Mouse (Mus musculus) brain, adult 2 months (tissue): ENCODE results near the gene Scrn2.

ENCODE experiments used
- DNase-seq: peaks from one replicate; pipeline ENCODE4 v3.0.0; 2011; ENCODE audit warnings: low read depth, low spot score

Scrn2 gene

DNA sequence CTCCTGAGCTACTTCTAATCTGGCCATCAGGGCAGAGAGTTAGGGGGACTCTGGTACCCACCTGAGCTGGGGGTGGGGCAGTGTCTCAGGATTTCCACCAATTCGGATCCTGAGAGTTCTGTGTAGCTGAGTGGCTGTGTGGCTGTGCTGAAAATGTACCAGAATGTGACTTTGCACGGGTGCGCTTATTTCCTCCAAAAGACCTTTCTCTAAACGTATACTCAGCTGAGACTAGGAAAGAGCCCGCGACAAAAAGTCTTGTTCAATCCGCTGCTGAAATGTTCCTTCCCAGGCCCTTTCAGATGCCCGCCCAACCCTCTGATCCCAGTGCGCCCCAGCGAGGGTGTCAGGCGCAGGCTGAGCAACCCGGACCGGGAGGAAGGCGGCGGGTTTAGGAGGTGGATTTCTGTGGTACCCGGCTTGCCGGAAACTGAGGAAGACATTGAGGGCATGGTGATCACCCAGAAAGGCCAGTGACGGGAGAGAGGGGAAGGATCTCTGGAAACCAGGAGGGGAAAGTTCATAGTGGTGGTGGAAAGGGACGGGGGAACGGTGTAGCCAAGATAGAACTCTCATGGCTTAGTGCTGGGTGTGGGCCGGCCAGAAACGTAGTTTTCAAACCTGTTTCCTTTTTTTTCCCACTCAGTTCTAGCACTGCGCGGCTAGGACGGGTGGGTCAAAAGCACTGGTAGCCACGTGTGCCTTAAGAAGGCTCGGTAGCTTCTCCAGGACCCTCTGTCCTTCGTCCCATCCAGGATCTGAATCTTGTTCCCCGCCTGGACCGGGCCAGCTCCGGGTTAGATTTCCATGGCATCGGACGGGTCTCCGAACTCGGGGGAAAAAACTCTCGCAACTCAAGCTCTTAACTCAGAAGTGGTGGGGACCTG, 11.8 kb upstream of the Scrn2 start:
- no peak for DNase-seq

- no peak for DNase-seq
Measured at GRCm38 (mm10) chr11:97018583-97019344, 11.0 kb upstream of the Scrn2 start.

DNA sequence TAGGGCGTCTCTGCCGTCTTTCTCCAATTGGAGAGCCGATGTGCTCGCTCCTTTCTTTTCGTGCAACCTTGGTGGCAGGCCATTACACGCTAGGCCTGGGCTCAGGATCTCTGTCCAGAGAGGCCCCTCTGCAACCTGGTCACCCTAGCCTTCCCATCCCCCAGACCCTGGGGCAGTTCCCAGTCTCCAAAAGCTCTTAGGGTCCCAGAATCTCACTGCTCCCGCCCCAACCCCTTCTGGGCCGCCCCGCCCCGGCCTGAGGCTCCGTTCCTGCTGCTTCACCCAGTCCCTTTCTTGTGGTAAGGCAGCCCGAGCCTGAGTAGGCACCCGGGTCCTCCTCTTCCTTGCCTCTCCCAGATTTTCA, 10.4 kb upstream of the Scrn2 start:
- DNase-seq, result no peak

DNA sequence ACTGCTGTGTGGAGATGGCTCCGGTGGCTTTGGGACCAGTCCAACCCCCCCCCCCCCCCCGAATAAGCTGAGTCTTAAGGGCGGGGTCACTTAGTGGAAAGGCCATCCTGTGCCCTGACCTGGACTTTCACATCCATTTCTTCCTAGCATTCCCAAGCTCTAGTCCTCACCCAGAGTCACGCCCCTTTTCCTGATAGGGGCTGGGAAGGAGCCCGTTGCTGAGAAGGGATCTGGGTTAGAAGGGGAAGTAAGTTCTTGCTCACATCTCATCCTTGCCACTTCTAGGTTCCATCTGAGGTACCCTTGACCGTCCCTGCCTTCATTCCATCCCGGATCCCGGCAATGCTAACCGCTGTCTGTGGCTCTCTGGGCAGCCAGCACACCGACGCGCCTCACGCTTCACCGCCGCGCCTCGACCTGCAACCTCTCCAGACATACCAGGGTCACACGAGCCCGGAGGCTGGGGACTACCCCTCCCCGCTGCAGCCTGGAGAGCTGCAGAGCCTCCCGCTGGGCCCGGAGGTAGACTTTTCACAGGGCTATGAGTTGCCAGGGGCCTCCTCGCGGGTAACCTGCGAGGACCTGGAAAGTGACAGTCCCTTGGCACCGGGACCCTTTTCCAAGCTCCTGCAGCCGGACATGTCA, 8.5 kb upstream of the Scrn2 start:
- no peak for DNase-seq

DNA sequence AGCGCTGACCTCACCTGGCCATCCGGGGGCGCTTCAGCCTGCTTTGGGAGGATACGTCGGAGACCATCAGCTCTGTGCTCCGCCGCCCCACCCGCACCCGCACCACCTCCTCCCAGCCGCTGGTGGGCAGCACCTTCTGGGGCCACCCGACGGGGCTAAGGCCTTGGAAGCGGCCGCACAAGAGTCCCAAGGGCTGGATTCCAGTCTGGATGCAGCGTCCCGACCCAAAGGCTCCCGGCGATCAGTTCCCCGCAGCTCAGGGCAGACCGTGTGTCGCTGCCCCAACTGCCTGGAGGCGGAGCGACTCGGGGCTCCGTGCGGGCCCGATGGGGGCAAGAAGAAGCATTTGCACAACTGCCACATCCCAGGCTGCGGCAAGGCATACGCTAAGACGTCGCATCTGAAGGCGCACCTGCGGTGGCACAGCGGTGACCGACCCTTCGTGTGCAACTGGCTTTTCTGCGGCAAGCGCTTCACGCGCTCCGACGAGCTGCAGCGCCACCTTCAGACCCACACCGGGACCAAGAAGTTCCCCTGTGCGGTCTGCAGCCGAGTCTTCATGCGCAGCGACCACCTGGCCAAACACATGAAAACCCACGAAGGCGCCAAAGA, 7.8 kb upstream of the Scrn2 start:
- DNase-seq, result peak; percentile 76

GRCm38 (mm10) chr11:97024977-97025376, 4.8 kb upstream of the Scrn2 start:
- no peak for DNase-seq

GRCm38 (mm10) chr11:97025721-97026344, 3.9 kb upstream of the Scrn2 start:
- DNase-seq, result peak; percentile 88

DNA sequence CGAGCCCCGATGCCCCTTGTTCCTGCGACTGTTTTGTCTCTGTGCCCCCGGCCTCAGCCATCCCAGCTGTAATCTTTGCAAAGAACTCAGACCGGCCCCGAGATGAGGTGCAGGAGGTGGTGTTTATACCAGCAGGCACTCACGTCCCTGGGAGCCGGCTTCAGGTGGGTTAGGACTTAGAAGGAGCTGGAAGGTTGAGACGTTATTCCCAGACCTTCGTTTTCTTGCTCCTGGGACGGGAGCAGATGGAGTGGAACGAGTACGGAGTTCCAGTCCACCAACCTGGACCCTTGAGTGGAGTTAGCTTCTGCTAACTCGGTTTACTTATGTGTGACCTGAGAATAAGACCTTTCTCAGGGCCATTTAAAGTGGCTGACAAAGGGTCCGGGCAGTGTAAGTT, 688 bp downstream of the Scrn2 start:
- no peak for DNase-seq

- no peak for DNase-seq
Measured at GRCm38 (mm10) chr11:97031977-97032376, 2.2 kb downstream of the Scrn2 start.

- DNase-seq, result no peak
Measured at GRCm38 (mm10) chr11:97032499-97032898, 2.8 kb downstream of the Scrn2 start.

- DNase-seq, result no peak
Measured at GRCm38 (mm10) chr11:97033781-97034180, 4.0 kb downstream of the Scrn2 start.

DNA sequence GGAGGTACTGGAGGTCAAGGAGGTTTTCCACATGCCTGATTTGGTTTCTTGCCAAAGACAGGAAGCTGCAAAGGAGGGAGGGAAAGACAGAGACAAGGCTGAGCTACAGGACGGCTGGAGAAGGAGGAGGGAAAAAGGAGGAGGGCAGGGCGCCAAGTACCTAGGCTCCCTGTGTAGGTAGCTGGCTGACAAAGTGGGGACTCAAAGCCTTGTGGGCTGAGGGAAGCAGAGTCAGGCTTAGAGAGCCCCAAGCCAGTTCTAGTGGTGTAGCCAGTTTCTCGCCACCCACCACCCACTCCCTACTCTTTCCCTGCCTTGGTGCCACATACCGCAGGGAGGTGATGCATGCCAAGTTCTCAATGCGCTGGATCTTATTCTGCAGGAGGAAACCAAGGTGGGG, 6.4 kb downstream of the Scrn2 start:
- peak; percentile 81 for DNase-seq

GRCm38 (mm10) chr11:97038881-97039280, 9.1 kb downstream of the Scrn2 start:
- no peak for DNase-seq

DNA sequence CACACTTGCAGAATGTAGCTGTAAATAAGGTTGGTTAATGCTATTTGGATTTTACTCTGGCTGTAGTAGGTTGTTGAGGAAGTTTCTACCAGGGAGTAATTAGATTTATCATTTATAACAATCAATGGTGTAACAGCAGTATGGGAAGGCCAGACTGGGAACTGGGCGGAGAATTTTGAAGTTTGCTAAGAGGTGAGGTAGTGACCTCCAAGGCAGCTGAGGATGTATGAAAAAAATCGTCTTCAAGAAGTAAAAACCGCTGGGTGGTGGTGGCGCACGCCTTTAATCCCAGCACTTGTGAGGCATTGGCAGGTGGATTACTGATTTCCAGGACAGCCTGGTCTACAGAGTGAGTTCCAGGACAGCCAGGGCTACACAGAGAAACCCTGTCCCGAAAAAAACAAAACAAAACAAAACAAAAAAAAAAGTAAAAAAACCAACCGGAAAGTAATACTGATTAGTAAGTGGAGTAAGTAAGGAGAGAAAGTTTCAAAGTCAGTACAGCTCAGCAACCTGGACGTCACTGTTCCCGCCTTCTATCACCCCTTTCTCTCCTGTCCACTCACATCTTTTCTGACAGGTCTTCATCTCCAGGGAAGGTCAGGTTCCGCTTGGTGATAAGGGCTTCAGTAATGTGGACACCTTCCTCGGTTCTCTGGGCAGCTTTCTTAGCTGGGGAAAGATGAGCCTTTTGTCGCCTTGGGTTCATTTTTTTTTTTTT, 10.7 kb downstream of the Scrn2 start:
- no peak for DNase-seq

DNA sequence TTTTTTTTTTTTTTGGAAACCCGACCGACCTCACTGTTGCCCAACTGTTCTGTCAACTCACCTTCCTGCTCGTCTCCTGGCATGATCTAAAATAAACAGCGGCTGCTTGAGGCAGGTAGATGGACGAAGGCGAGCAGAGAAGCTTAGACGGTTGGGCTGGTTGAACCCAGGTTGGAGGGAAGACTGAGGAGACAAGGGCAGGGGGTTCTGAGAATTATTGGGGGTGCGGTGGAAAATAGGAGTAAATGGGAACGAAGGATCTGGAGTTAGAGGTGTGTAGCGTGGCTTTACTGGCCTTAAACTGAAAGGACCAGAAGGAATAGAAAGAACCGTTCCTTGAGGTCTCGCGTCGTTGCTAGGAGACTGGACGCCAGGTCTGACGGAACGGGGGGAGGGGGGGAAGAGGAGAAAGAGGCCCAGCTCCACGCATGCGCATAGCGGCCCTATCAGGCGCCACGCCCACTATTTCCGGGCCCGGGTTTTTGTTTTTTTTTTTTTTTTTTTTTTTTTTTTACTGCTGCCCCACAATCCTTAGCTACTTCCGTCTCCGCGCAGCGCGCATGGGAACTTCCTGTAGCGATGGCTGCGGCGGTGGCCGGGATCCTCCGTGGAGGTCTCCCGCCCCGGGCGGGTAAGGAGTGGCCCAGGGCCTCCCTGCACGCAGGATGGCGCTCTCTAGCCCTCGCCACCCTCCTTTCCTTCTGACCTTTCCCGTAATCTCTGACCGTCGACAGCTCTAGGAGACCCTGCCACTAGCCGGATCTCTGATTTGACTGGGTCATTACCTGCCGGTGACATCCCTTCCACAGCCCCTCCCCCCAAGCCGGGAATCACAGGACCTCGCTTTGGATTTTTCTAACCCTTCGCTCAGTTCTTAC, 11.5 kb downstream of the Scrn2 start, which contains the start of the genes Lrrc46 and Mrpl10:
Gene Lrrc46, minus strand, starts transcription at position 386 of the 878 bp plus-strand sequence.
Gene Mrpl10, plus strand, starts transcription at position 539 of the 878 bp plus-strand sequence.
- DNase-seq, result peak; percentile 97

GRCm38 (mm10) chr11:97044902-97045301, 15.2 kb downstream of the Scrn2 start:
- peak; percentile 73 for DNase-seq

DNA sequence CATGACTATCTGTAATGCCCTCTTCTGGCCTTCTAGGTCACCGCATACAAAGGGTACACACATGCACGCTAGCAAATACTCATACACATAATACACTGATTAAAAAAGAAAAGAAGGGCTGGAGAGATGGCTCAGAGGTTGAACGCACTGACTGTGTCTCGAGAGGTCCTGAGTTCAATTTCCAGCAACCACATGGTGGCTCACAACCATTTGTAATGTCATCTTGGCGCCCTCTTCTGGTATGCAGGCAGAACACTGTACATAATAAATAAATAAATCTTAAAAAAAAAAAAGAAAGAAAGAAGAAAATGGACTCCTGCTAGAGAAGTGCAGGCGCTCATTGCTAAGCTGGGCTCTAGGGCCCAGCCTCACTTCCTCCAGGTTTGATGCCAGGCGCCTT, 16.1 kb downstream of the Scrn2 start:
- no peak for DNase-seq

DNA sequence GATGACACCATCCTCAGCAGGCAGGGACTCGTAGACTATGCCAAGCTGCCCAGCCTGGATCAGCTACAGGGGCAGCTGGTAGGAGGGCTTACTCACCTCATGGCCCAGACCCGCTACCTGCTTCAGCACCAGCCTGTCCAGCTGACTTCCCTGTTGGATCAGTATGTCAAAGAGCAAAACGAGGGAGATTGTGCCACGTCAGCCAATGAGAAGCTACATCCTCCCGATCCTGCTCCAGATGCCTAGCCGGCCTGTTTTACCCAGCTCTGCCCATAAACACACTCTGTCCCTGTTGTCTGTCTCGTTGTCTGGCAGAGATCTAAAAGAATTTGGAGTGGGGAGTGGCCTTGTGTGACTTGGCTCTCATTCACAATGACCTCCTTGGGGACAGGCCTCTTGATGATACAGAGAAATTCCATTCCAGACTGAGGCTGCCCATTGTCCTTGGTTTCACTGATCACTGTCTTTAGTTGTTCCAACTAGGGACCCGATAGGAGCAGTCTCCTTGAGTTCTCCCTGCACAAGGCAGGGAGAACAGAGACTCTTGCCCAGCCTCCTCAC, 18.4 kb downstream of the Scrn2 start:
- DNase-seq, result no peak

GRCm38 (mm10) chr11:97049492-97050085, 19.9 kb downstream of the Scrn2 start:
- DNase-seq, result no peak
